Mouse (Mus musculus) intestine, embryonic 14.5 days (tissue): Measurements from ENCODE around the gene Gm9733. TPM values are rescaled to one million over a fixed set of nuclear protein-coding genes. Genes with fewer than 3 reads are reported as not detected.
"Not testable (repeated sequence)": the region's sequence is repeated elsewhere in the genome, so short reads cannot be mapped to it uniquely, and the experiment has no call there.

ENCODE experiments used
- ATAC-seq: fragments of 200-750 bp; cut with Nextera tagmentation; replicated peaks from 2 replicates; pipeline ENCODE4 v1.8.0; 2017; ENCODE audit warnings: low read depth, moderate number of reproducible peaks, moderate TSS enrichment, moderate library complexity; ENCODE audit not compliant: low FRiP score, low TSS enrichment
- DNase-seq: peaks from one replicate; pipeline ENCODE4 v3.0.0-alpha.2; 2018; ENCODE audit warnings: low spot score
- H3K27ac ChIP-seq: fragments of 300-500 bp; sonication (generic); 2 replicates; pipeline ENCODE4 v1.5.1; 2014; ENCODE audit warnings: low read depth, mild to moderate bottlenecking, control low read depth
- H3K27me3 ChIP-seq: fragments of 300-500 bp; sonication (generic); replicated peaks from 2 replicates; pipeline ENCODE4 v1.6.1; 2014; ENCODE audit warnings: low read length, control low read depth; ENCODE audit not compliant: control insufficient read depth, insufficient read depth
- H3K36me3 ChIP-seq: fragments of 300-500 bp; sonication (generic); 2 replicates; pipeline ENCODE4 v1.6.1; 2014; ENCODE audit warnings: low read length, control low read depth; ENCODE audit not compliant: control insufficient read depth, insufficient read depth
- H3K4me1 ChIP-seq: fragments of 300-500 bp; sonication (generic); replicated peaks from 2 replicates; pipeline ENCODE4 v1.6.1; 2014; ENCODE audit warnings: low read length, control low read depth, mixed read lengths; ENCODE audit not compliant: control insufficient read depth, insufficient read depth
- H3K4me2 ChIP-seq: fragments of 300-500 bp; sonication (generic); 2 replicates; pipeline ENCODE4 v1.6.1; 2014; ENCODE audit warnings: low read length
- H3K4me3 ChIP-seq: fragments of 300-500 bp; sonication (generic); 2 replicates; pipeline ENCODE4 v1.5.1; 2014; ENCODE audit warnings: low read depth, low read length, control low read depth, mixed read lengths
- H3K9ac ChIP-seq: fragments of 300-500 bp; sonication (generic); 2 replicates; pipeline ENCODE4 v1.6.1; 2014; ENCODE audit warnings: mild to moderate bottlenecking, low read length
- H3K9me3 ChIP-seq: fragments of 300-500 bp; sonication (generic); 2 replicates; pipeline ENCODE4 v1.6.1; 2016; ENCODE audit warnings: low read length, control low read depth; ENCODE audit not compliant: control insufficient read depth
- WGBS: fragments of 180-500 bp; shearing (Covaris S2); extraction: QIAGEN DNeasy Blood & Tissue Kit; methylation state at CpG from one replicate; pipeline ENCODE4 v1.1.7; 2014; 5-methylcytosine and 5-hydroxymethylcytosine counted together
- polyA plus RNA-seq: library from polyadenylated mRNA; unstranded; fragments of >200 nt; fragmentation: Nextera tagmentation; extraction: Ambion mirVana; gene quantifications from 2 replicates; pipeline ENCODE4 v1.2.1, GENCODE M21; 2014

Gm9733 gene
- not detected in 2 replicates for polyA plus RNA-seq

GRCm38 (mm10) chr3:15332063-15332462 lies at the start of gene Gm9733:
TSS of gene Gm9733 (minus strand) at chr3:15332302.
- Histone ChIP-seq H3K4me1 (no peaks in the 10 kb centered on the region), H3K4me2 (no peak within 1 kb of the TSS), H3K9me3 (no peaks in the 10 kb centered on the region), H3K27me3 (no peaks in the 10 kb centered on the region), H3K27ac (no peak within 1 kb of the TSS), H3K4me3 (no peak within 1 kb of the TSS), H3K9ac (no peak within 1 kb of the TSS), H3K36me3 (no peaks in the 10 kb centered on the region)
- 85% methylated on average over 3 of the region's 3 CpGs for WGBS
- DNase-seq: no peak
- ATAC-seq: no peak

- H3K36me3 ChIP-seq, ATAC-seq, H3K4me1 ChIP-seq, H3K4me2 ChIP-seq, H3K27me3 ChIP-seq, H3K9ac ChIP-seq, H3K9me3 ChIP-seq, H3K4me3 ChIP-seq, DNase-seq, H3K27ac ChIP-seq: not testable (repeated sequence)
- WGBS: 75% methylated on average over 3 of the region's 3 CpGs
Observed at GRCm38 (mm10) chr3:15355690-15356089, 23.6 kb upstream of the Gm9733 start.

GRCm38 (mm10) chr3:15350318-15350717 lies 18.2 kb upstream of the Gm9733 start:
- not testable (repeated sequence) for ATAC-seq, DNase-seq, H3K4me2 ChIP-seq, H3K27me3 ChIP-seq, H3K27ac ChIP-seq, H3K9ac ChIP-seq, H3K9me3 ChIP-seq, H3K4me3 ChIP-seq, H3K36me3 ChIP-seq, H3K4me1 ChIP-seq
- WGBS: 85% methylated on average over 1 of the region's 2 CpGs

- 84% methylated on average over 3 of the region's 3 CpGs for WGBS
- not testable (repeated sequence) for H3K4me3 ChIP-seq, H3K36me3 ChIP-seq
Observed at GRCm38 (mm10) chr3:15345606-15346005, 13.5 kb upstream of the Gm9733 start.

GRCm38 (mm10) chr3:15340287-15340686 lies 8.2 kb upstream of the Gm9733 start:
- H3K27me3 ChIP-seq: no peaks in the 10 kb centered on the region
- no peak overlapping the region for H3K4me3 ChIP-seq
- DNase-seq: no peak
- no peaks in the 10 kb centered on the region for H3K9me3 ChIP-seq
- no peaks in the 10 kb centered on the region for H3K4me1 ChIP-seq
- H3K4me2 ChIP-seq: no peak overlapping the region
- WGBS: 76% methylated on average over 1 of the region's 1 CpGs
- H3K36me3 ChIP-seq: no peaks in the 10 kb centered on the region
- ATAC-seq: no peak
- H3K27ac ChIP-seq: no peak overlapping the region
- H3K9ac ChIP-seq: no peak overlapping the region

More at GRCm38 (mm10) chr3:15345606-15346005, 13.5 kb upstream of the Gm9733 start:
- not testable (repeated sequence) for H3K9ac ChIP-seq, ATAC-seq, H3K27ac ChIP-seq, H3K9me3 ChIP-seq, H3K4me1 ChIP-seq, H3K4me2 ChIP-seq, H3K27me3 ChIP-seq, DNase-seq

- Histone ChIP-seq H3K9me3 (no peaks in the 10 kb centered on the region), H3K9ac (no peak overlapping the region), H3K36me3 (no peaks in the 10 kb centered on the region), H3K4me1 (no peaks in the 10 kb centered on the region), H3K4me3 (no peak overlapping the region), H3K27me3 (no peaks in the 10 kb centered on the region), H3K27ac (no peak overlapping the region), H3K4me2 (no peak overlapping the region)
- ATAC-seq (no peak), DNase-seq (no peak)
- 71% methylated on average over 2 of the region's 2 CpGs for WGBS
Observed at GRCm38 (mm10) chr3:15334182-15334581, 2.1 kb upstream of the Gm9733 start.

- no peak overlapping the region for H3K4me3 ChIP-seq
- no peak overlapping the region for H3K27ac ChIP-seq
- no peaks in the 10 kb centered on the region for H3K27me3 ChIP-seq
- 68% methylated on average over 3 of the region's 3 CpGs for WGBS
- H3K9me3 ChIP-seq: no peaks in the 10 kb centered on the region
- H3K9ac ChIP-seq: no peak overlapping the region
- no peaks in the 10 kb centered on the region for H3K36me3 ChIP-seq
- DNase-seq (no peak), ATAC-seq (no peak)
- no peak overlapping the region for H3K4me2 ChIP-seq
- H3K4me1 ChIP-seq: no peaks in the 10 kb centered on the region
Observed at GRCm38 (mm10) chr3:15331545-15331944, 557 bp downstream of the Gm9733 start.

GRCm38 (mm10) chr3:15329549-15329948 lies 2.6 kb downstream of the Gm9733 start:
- ATAC-seq (no peak), DNase-seq (no peak)
- H3K9me3 ChIP-seq: no peaks in the 10 kb centered on the region
- no peak overlapping the region for H3K27ac ChIP-seq
- no peaks in the 10 kb centered on the region for H3K4me1 ChIP-seq
- no peaks in the 10 kb centered on the region for H3K27me3 ChIP-seq
- no peak overlapping the region for H3K4me2 ChIP-seq
- no peak overlapping the region for H3K4me3 ChIP-seq
- no peak overlapping the region for H3K9ac ChIP-seq
- no peaks in the 10 kb centered on the region for H3K36me3 ChIP-seq

- ATAC-seq (no peak), DNase-seq (no peak)
- no peaks in the 10 kb centered on the region for H3K27me3 ChIP-seq
- no peaks in the 10 kb centered on the region for H3K4me1 ChIP-seq
- H3K27ac ChIP-seq: no peak overlapping the region
- no peak overlapping the region for H3K4me3 ChIP-seq
- no peak overlapping the region for H3K4me2 ChIP-seq
- no peaks in the 10 kb centered on the region for H3K9me3 ChIP-seq
- H3K36me3 ChIP-seq: no peaks in the 10 kb centered on the region
- WGBS: 88% methylated on average over 6 of the region's 6 CpGs
- H3K9ac ChIP-seq: no peak overlapping the region
Observed at GRCm38 (mm10) chr3:15284424-15285328, 47.4 kb downstream of the Gm9733 start.
